Comparison of ENCODE assay signal across 18 mouse cellular contexts in the genomic region with DNA sequence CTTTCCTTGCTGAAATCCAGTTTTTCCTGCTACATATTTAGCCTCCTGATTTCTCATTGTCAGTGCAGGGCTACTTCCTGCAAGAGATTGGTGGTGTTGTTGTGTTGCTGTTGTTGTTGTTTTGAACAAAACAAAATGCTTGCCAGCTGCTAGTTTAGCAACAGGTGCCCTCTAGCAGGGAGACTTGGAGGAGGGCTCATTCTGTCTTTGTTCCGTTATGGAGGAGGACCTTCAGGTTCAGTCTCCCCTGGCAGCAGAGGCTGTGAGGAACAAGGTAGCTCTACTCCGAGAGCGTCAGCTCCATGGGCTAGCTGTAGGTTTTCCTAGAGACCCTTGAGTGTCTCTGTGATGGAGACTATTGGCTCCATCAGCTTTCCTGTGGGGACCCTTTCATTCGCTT. TPM values are rescaled to one million over a fixed set of nuclear protein-coding genes. Genes with fewer than 3 reads are reported as not detected.
A peak's percentile ranks its signal among the peaks of the same experiment; 100 is the strongest.
DNase-seq lines count a peak whose midpoint lies in the region; ATAC-seq lines count a peak whose summit lies in the region.
"Had no signal": no experiment of that assay in that cellular context is flagged by ENCODE, and none has a peak within 500 bp of the region (broad histone marks: within the 10 kb centered on the region; RNA-seq: fewer than 3 reads in every experiment).

No protein-coding gene starts in this region.

- no peak for ATAC-seq in forebrain, embryonic 16.5 days
- ATAC-seq in neural tube, embryonic 14.5 days (ENCODE audit: low read depth): no peak

- peaks cover 17% of the 10 kb centered on the region for H3K4me1 ChIP-seq in forebrain, embryonic 16.5 days (replicated peaks; ENCODE audit: control insufficient read depth, insufficient read depth, low read length)
- H3K4me1 ChIP-seq in midbrain, embryonic 10.5 days: peaks cover 65% of the 10 kb centered on the region
- 0 out of 2 replicates have a peak, but pooled peaks cover 4% of the 10 kb centered on the region for H3K4me1 ChIP-seq in neural tube, embryonic 14.5 days (ENCODE audit: control insufficient read depth, insufficient read depth, low read length)

- no peak overlapping the region for H3K27ac ChIP-seq in forebrain, embryonic 16.5 days (ENCODE audit: low read length)
- H3K27ac ChIP-seq in midbrain, embryonic 10.5 days (replicated peaks): peak overlapping the region; percentile 90
- no peak overlapping the region for H3K27ac ChIP-seq in neural tube, embryonic 14.5 days (ENCODE audit: low read depth, low read length)
- H3K27ac ChIP-seq: heart, adult 2 months had no signal

- H3K9me3 ChIP-seq in forebrain, embryonic 16.5 days (ENCODE audit: control insufficient read depth, low read length): no peaks in the 10 kb centered on the region
- H3K9me3 ChIP-seq in midbrain, embryonic 10.5 days (replicated peaks): peaks cover 11% of the 10 kb centered on the region
- H3K9me3 ChIP-seq in neural tube, embryonic 14.5 days (ENCODE audit: control insufficient read depth, low read length): no peaks in the 10 kb centered on the region

- peak overlapping the region; percentile 30; the same call in 1 of the 2 replicates for H3K9ac ChIP-seq in forebrain, embryonic 16.5 days (replicated peaks; ENCODE audit: low read depth, low read length)
- no peak overlapping the region for H3K9ac ChIP-seq in neural tube, embryonic 14.5 days (replicated peaks; ENCODE audit: low read depth, low read length)

- 57% methylated on average over 4 of the region's 4 CpGs for WGBS in forebrain, embryonic 16.5 days
- 40% methylated on average over 4 of the region's 4 CpGs for WGBS in midbrain, embryonic 10.5 days
- 75% methylated on average over 4 of the region's 4 CpGs for WGBS in neural tube, embryonic 14.5 days

- H3K4me2 ChIP-seq in forebrain, embryonic 16.5 days (ENCODE audit: low read length): peak overlapping the region; percentile 82
- peak overlapping the region; percentile 31; the same call in 1 of the 2 replicates for H3K4me2 ChIP-seq in neural tube, embryonic 14.5 days (ENCODE audit: low read depth, low read length)

- DNase-seq in heart, adult 11 months: peak; percentile 72
- no peak for DNase-seq in heart, postnatal 10 days
- no peak for DNase-seq in midbrain, embryonic 10.5 days (ENCODE audit: low spot score)
- no peak for DNase-seq in urinary bladder, postnatal 36 days (ENCODE audit: low spot score in 2 of 2)
- no peak for DNase-seq in spleen, adult 18-20 months
- no peak for DNase-seq in kidney, adult 8-10 months
- DNase-seq: cerebellum, adult 2 months; heart, adult 2 months; heart, postnatal 14 days; kidney, adult 11 months; liver; lung, adult 2 months had no signal

- no peaks in the 10 kb centered on the region for H3K36me3 ChIP-seq in forebrain, embryonic 16.5 days (ENCODE audit: control insufficient read depth, insufficient read depth)
- peaks cover 29% of the 10 kb centered on the region for H3K36me3 ChIP-seq in midbrain, embryonic 10.5 days
- H3K36me3 ChIP-seq in neural tube, embryonic 14.5 days (ENCODE audit: control insufficient read depth, insufficient read depth, low read length): no peaks in the 10 kb centered on the region

- intact Hi-C loops in heart, postnatal 10 days (cut with DNase I): loop anchor here (5.0 kb wide), 1 partner anchor 95 kb away; no protein-coding TSS in a partner anchor

- H3K4me3 ChIP-seq in forebrain, embryonic 16.5 days (replicated peaks; ENCODE audit: low read length): peak overlapping the region; percentile 26
- peak overlapping the region; percentile 77 for H3K4me3 ChIP-seq in midbrain, embryonic 10.5 days
- H3K4me3 ChIP-seq in neural tube, embryonic 14.5 days (ENCODE audit: low read depth, low read length): no peak overlapping the region
- H3K4me3 ChIP-seq: heart, adult 2 months; myocyte had no signal

- H3K27me3 ChIP-seq in forebrain, embryonic 16.5 days (replicated peaks; ENCODE audit: control insufficient read depth, insufficient read depth, low read length): no peaks in the 10 kb centered on the region
- peaks cover 33% of the 10 kb centered on the region for H3K27me3 ChIP-seq in midbrain, embryonic 10.5 days (ENCODE audit: low read depth, poor library complexity, severe bottlenecking)
- H3K27me3 ChIP-seq in neural tube, embryonic 14.5 days (ENCODE audit: control insufficient read depth, insufficient read depth, low read length): no peaks in the 10 kb centered on the region

RNA-seq across cellular contexts. Expression of gene Ildr2, which starts 3.0 kb away (rescaled TPM):
- 1 to 10 TPM; 3.8 to 4.6 TPM for total RNA-seq in heart, postnatal 10 days (2021)
- 2.9 and 3.2 TPM in 2 replicates for polyA plus RNA-seq in forebrain, embryonic 16.5 days (2015; fragmentation: Nextera tagmentation; extraction: Ambion mirVana)
- 14.9 and 15.1 TPM in 2 replicates for polyA plus RNA-seq in midbrain, embryonic 10.5 days (2016; fragmentation: Nextera tagmentation; extraction: Ambion mirVana)
- polyA plus RNA-seq in neural tube, embryonic 14.5 days (2014; fragmentation: Nextera tagmentation; extraction: Ambion mirVana): 2.8 and 3.3 TPM in 2 replicates
- total RNA-seq: CH12.LX had no signal

RNA-seq across cellular contexts. Expression of gene Mael, which starts 18.4 kb away (rescaled TPM):
- total RNA-seq in heart, postnatal 10 days (2021): not detected
- not detected in 2 replicates for polyA plus RNA-seq in forebrain, embryonic 16.5 days (2015; fragmentation: Nextera tagmentation; extraction: Ambion mirVana)
- 0.10 TPM in 1 of 2 replicates, not detected in the other for polyA plus RNA-seq in midbrain, embryonic 10.5 days (2016; fragmentation: Nextera tagmentation; extraction: Ambion mirVana)
- polyA plus RNA-seq in neural tube, embryonic 14.5 days (2014; fragmentation: Nextera tagmentation; extraction: Ambion mirVana): not detected in 2 replicates
- total RNA-seq: CH12.LX; gastrocnemius, adult 18-20 months; heart, adult 2 months; heart, postnatal 14 days had no signal
- polyA plus RNA-seq: large intestine, adult 2 months; lung, adult 2 months; myocyte had no signal
